Mouse (Mus musculus): Measurements from ENCODE around the gene Fads3.

GRCm38 (mm10) chr19:10041388-10042148, at the start of gene Fads3:
- TF ChIP-seq MEF2A (IDR thresholded peaks at IDR 0.05; ENCODE audit: extremely low read depth, insufficient replicate concordance, low read depth, low read length, poor library complexity, severe bottlenecking) (no peak), UBTF (IDR thresholded peaks at IDR 0.05; ENCODE audit: borderline replicate concordance, insufficient read depth, low read depth, low read length) (no peak), SIN3A (IDR thresholded peaks at IDR 0.05; ENCODE audit: low read length) (no peak), CTCF (IDR thresholded peaks at IDR 0.05 in 2 of 3, conservative IDR thresholded peaks at IDR 0.05 in 1 of 3; ENCODE audit: control insufficient read depth in 1 of 3, insufficient read depth in 1 of 3, low read depth in 2 of 3, low read length in 3 of 3, poor library complexity in 1 of 3, severe bottlenecking in 1 of 3) (0 out of 6 replicates have a peak, but pooled peaks of 1 of the 3 experiments have one; percentile 8), ZC3H11A (IDR thresholded peaks at IDR 0.05; ENCODE audit: low read depth, low read length) (no peak), TBP (IDR thresholded peaks at IDR 0.05; ENCODE audit: low read depth, low read length) (no peak), RAD21 (IDR thresholded peaks at IDR 0.05; ENCODE audit: low read depth, low read length) (no peak), EP300 (IDR thresholded peaks at IDR 0.05; ENCODE audit: low read depth in 1 of 2, low read length in 2 of 2) (no peak), POLR2A (IDR thresholded peaks at IDR 0.05; ENCODE audit: control insufficient read depth in 1 of 2, insufficient read depth in 1 of 2, low read depth in 1 of 2, low read length in 2 of 2, poor library complexity in 1 of 2) (no peak; a peak in 1 of 4 replicates), JUND (IDR thresholded peaks at IDR 0.05; ENCODE audit: low read depth, low read length) (no peak), MXI1 (IDR thresholded peaks at IDR 0.05; ENCODE audit: low read depth, low read length) (no peak)

Data from MEL (cell line).